Mouse (Mus musculus) cerebellum, adult 2 months (tissue): ENCODE results near the gene Car2.

Experiments
- CTCF ChIP-seq: fragments of 200-500 bp; IDR thresholded peaks from 2 replicates; pipeline ENCODE4 v1.5.1; 2011; ENCODE audit warnings: low read depth, mild to moderate bottlenecking, control low read depth, low read length, moderate library complexity, borderline replicate concordance; ENCODE audit not compliant: insufficient read depth
- POLR2A ChIP-seq: fragments of 200-500 bp; IDR thresholded peaks from 2 replicates; pipeline ENCODE4 v1.6.1; 2011; ENCODE audit warnings: low read length, control low read depth, borderline replicate concordance; ENCODE audit not compliant: insufficient read depth

DNA sequence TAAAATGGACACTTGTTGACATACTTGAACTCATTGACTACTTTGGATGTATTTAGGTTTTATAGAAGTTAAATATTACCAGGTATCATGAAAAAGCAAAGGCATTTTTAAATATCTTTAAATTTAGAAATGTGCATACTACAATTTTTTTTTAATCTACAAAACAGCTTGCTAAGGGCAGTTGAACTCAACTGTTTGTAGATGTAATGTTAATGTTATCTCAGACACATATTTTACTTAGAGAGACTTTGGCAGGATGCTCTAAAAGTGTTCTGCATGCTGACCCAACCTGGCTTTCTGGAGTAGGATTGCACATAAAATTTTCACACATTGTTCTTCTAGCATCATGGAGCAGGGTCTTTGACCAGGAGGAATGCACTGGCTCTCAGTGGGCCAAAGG, 4.1 kb upstream of the Car2 start:
- TF ChIP-seq POLR2A (no peak), CTCF (no peak)
